Mouse (Mus musculus) G1E (cell line): Measurements from ENCODE around the gene Capn10.

Experiments
- CTCF ChIP-seq: IDR thresholded peaks from 2 replicates; pipeline ENCODE4 v1.5.1; 2012; ENCODE audit warnings: low read depth, low read length, inconsistent platforms, mixed read lengths
- GATA1 ChIP-seq: IDR thresholded peaks from 2 replicates; pipeline ENCODE4 v1.6.1; 2012; ENCODE audit warnings: borderline replicate concordance, low read length, inconsistent platforms, mixed read lengths
- POLR2AphosphoS5 ChIP-seq: IDR thresholded peaks from 2 replicates; pipeline ENCODE4 v1.6.1; 2012; ENCODE audit warnings: low read depth, low read length, inconsistent platforms; ENCODE audit not compliant: insufficient replicate concordance
- TAL1 ChIP-seq: conservative IDR thresholded peaks from 2 replicates; pipeline ENCODE4 v1.6.1; 2012; ENCODE audit warnings: low read depth, low read length, inconsistent platforms, mixed read lengths

GRCm38 (mm10) chr1:92943219-92943989 lies 9.2 kb downstream of the Capn10 start:
- TF ChIP-seq CTCF (no peak), GATA1 (no peak), POLR2AphosphoS5 (no peak), TAL1 (no peak)
